Mouse (Mus musculus): ENCODE measurements around the gene Tgoln1. TPM values are rescaled to one million over a fixed set of nuclear protein-coding genes. Genes with fewer than 3 reads are reported as not detected.

Gene Tgoln1
- 31.6 and 47.1 TPM in 2 replicates for polyA plus RNA-seq (2014; fragmentation: Nextera tagmentation; extraction: Ambion mirVana)

DNA sequence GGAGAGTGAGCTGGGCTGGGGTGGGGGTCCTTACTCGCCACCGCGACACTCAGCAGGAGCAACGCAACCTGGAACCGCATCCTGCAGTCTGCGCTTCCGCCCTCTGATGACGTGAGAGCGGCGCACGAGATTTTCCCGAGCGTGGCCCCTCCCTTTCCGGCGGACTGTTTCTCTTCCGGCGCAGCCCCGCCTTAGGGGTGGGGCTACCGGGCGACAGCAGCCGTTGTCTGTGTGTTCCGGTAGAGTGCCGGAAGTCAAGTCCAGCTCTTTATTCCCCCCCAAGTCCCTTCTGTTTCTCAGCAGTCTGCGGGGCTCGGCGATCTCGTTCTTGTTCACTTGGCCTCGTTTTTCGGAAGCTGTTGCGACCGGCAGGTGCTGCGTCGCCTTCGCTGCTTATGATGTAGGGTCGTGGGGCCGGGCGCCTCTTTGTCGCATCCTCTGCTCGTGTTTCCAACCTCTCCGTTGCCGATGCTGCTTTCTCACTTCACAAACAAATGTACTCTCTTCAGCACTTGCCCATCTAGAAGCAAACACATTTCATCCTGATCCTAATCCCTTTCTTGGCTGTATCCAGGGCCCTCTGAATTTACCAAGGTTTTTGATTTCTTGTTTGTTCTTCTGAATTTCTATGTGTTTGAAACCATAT, at the start of gene Tgoln1:
Tgoln1 (minus strand) TSS at position 358 of the 646 bp plus-strand sequence.
- H3K27me3 ChIP-seq (ENCODE audit: control insufficient read depth, insufficient read depth, low read length), result no peaks in the 10 kb centered on the region
- H3K4me3 ChIP-seq (replicated peaks; ENCODE audit: low read depth, low read length), result peak within 1 kb of the TSS; percentile 68
- H3K36me3 ChIP-seq (ENCODE audit: control insufficient read depth, insufficient read depth, low read length), result peaks cover 14% of the 10 kb centered on the region
- DNase-seq (peak; percentile 98), ATAC-seq (ENCODE audit: low FRiP score, low TSS enrichment) (peak; percentile 96)
- WGBS, result 0% methylated on average over 41 of the region's 41 CpGs
- peaks cover 24% of the 10 kb centered on the region for H3K4me1 ChIP-seq (ENCODE audit: control insufficient read depth, insufficient read depth, low read length)
- peak within 1 kb of the TSS; percentile 93 for H3K27ac ChIP-seq (replicated peaks; ENCODE audit: low read depth, low read length)
- H3K9me3 ChIP-seq (ENCODE audit: control insufficient read depth, low read length), result no peaks in the 10 kb centered on the region
- peak within 1 kb of the TSS; percentile 96 for H3K4me2 ChIP-seq (ENCODE audit: low read length)
- peak within 1 kb of the TSS; percentile 80 for H3K9ac ChIP-seq (replicated peaks; ENCODE audit: low read length)

GRCm38 (mm10) chr6:72664290-72664689, 47.5 kb upstream of the Tgoln1 start:
- ATAC-seq (ENCODE audit: low FRiP score, low TSS enrichment) (no peak), DNase-seq (no peak)
- Histone ChIP-seq H3K4me3 (replicated peaks; ENCODE audit: low read depth, low read length) (no peak overlapping the region), H3K9me3 (ENCODE audit: control insufficient read depth, low read length) (no peaks in the 10 kb centered on the region), H3K9ac (replicated peaks; ENCODE audit: low read length) (no peak overlapping the region), H3K36me3 (ENCODE audit: control insufficient read depth, insufficient read depth, low read length) (no peaks in the 10 kb centered on the region), H3K4me2 (ENCODE audit: low read length) (no peak overlapping the region), H3K4me1 (ENCODE audit: control insufficient read depth, insufficient read depth, low read length) (no peaks in the 10 kb centered on the region), H3K27ac (replicated peaks; ENCODE audit: low read depth, low read length) (no peak overlapping the region), H3K27me3 (ENCODE audit: control insufficient read depth, insufficient read depth, low read length) (no peaks in the 10 kb centered on the region)
- 85% methylated on average over 8 of the region's 8 CpGs for WGBS

DNA sequence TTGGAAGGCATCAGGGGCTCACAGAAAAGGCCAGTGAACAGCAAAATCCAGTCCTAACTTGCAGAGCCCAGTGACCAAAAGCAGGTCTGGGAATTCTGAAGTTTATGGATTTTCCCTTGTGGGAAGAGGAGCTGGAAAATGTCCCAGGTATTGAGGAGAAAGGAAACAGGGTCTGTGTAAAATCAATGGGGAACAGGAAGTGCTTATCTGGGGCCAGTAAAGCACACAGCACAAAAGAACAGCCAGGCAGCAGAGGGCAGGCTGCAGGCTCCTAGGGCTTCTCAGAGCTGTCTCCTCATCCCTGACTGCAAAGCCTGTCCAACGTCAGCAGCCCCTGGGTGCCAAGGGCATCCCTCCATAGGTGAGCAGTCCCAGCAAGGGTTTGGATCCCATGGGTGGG, 46.2 kb upstream of the Tgoln1 start:
- Histone ChIP-seq H3K4me2 (ENCODE audit: low read length) (no peak overlapping the region), H3K27me3 (ENCODE audit: control insufficient read depth, insufficient read depth, low read length) (no peaks in the 10 kb centered on the region), H3K27ac (replicated peaks; ENCODE audit: low read depth, low read length) (no peak overlapping the region), H3K4me3 (replicated peaks; ENCODE audit: low read depth, low read length) (no peak overlapping the region), H3K4me1 (ENCODE audit: control insufficient read depth, insufficient read depth, low read length) (no peaks in the 10 kb centered on the region), H3K9ac (replicated peaks; ENCODE audit: low read length) (no peak overlapping the region), H3K9me3 (ENCODE audit: control insufficient read depth, low read length) (no peaks in the 10 kb centered on the region), H3K36me3 (ENCODE audit: control insufficient read depth, insufficient read depth, low read length) (no peaks in the 10 kb centered on the region)
- ATAC-seq (ENCODE audit: low FRiP score, low TSS enrichment) (no peak), DNase-seq (no peak)
- 14% methylated on average over 1 of the region's 1 CpGs for WGBS

GRCm38 (mm10) chr6:72660391-72660720, 43.6 kb upstream of the Tgoln1 start:
- H3K4me2 ChIP-seq (ENCODE audit: low read length), result no peak overlapping the region
- no peaks in the 10 kb centered on the region for H3K36me3 ChIP-seq (ENCODE audit: control insufficient read depth, insufficient read depth, low read length)
- H3K27me3 ChIP-seq (ENCODE audit: control insufficient read depth, insufficient read depth, low read length), result no peaks in the 10 kb centered on the region
- no peaks in the 10 kb centered on the region for H3K4me1 ChIP-seq (ENCODE audit: control insufficient read depth, insufficient read depth, low read length)
- no peak overlapping the region for H3K27ac ChIP-seq (replicated peaks; ENCODE audit: low read depth, low read length)
- H3K9me3 ChIP-seq (ENCODE audit: control insufficient read depth, low read length), result no peaks in the 10 kb centered on the region
- DNase-seq, result no peak
- WGBS, result 91% methylated on average over 6 of the region's 6 CpGs
- H3K9ac ChIP-seq (replicated peaks; ENCODE audit: low read length), result no peak overlapping the region
- H3K4me3 ChIP-seq (replicated peaks; ENCODE audit: low read depth, low read length), result no peak overlapping the region
- no peak for ATAC-seq (ENCODE audit: low FRiP score, low TSS enrichment)

GRCm38 (mm10) chr6:72659717-72660390, 43.1 kb upstream of the Tgoln1 start:
- no peak for ATAC-seq (ENCODE audit: low FRiP score, low TSS enrichment)
- Histone ChIP-seq H3K9ac (replicated peaks; ENCODE audit: low read length) (no peak overlapping the region), H3K4me2 (ENCODE audit: low read length) (no peak overlapping the region), H3K27me3 (ENCODE audit: control insufficient read depth, insufficient read depth, low read length) (no peaks in the 10 kb centered on the region), H3K9me3 (ENCODE audit: control insufficient read depth, low read length) (no peaks in the 10 kb centered on the region), H3K4me1 (ENCODE audit: control insufficient read depth, insufficient read depth, low read length) (no peaks in the 10 kb centered on the region), H3K36me3 (ENCODE audit: control insufficient read depth, insufficient read depth, low read length) (no peaks in the 10 kb centered on the region), H3K27ac (replicated peaks; ENCODE audit: low read depth, low read length) (no peak overlapping the region), H3K4me3 (replicated peaks; ENCODE audit: low read depth, low read length) (no peak overlapping the region)
- no peak for DNase-seq
- WGBS, result 91% methylated on average over 8 of the region's 8 CpGs

DNA sequence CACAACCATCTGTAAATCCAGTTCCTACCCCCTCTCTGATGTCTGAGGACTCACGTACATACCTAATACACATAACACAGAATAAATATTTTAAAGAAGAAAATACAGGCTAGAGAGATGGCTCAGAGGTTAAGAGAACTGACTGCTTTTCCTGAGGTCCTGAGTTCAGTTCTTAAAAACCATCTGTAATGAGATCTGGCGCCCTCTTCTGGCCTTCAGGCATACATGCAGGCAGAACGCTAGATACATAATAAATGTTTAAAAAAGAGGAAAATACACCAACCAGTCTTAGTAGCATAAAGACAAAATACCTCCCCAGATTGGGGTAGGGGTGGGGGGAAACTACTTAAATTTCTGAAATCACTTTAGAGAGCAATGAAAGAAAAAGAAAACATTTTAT, 41.2 kb upstream of the Tgoln1 start:
- ATAC-seq (ENCODE audit: low FRiP score, low TSS enrichment), result no peak
- DNase-seq, result peak; percentile 45
- WGBS, result 61% methylated on average over 3 of the region's 3 CpGs
- H3K9me3 ChIP-seq (ENCODE audit: control insufficient read depth, low read length), result no peaks in the 10 kb centered on the region
- H3K4me3 ChIP-seq (replicated peaks; ENCODE audit: low read depth, low read length), result no peak overlapping the region
- no peak overlapping the region for H3K4me2 ChIP-seq (ENCODE audit: low read length)
- no peaks in the 10 kb centered on the region for H3K4me1 ChIP-seq (ENCODE audit: control insufficient read depth, insufficient read depth, low read length)
- H3K36me3 ChIP-seq (ENCODE audit: control insufficient read depth, insufficient read depth, low read length), result no peaks in the 10 kb centered on the region
- no peaks in the 10 kb centered on the region for H3K27me3 ChIP-seq (ENCODE audit: control insufficient read depth, insufficient read depth, low read length)
- H3K27ac ChIP-seq (replicated peaks; ENCODE audit: low read depth, low read length), result no peak overlapping the region
- no peak overlapping the region for H3K9ac ChIP-seq (replicated peaks; ENCODE audit: low read length)

GRCm38 (mm10) chr6:72656053-72656442, 39.2 kb upstream of the Tgoln1 start:
- H3K4me1 ChIP-seq (ENCODE audit: control insufficient read depth, insufficient read depth, low read length), result no peaks in the 10 kb centered on the region
- DNase-seq, result no peak
- no peak overlapping the region; the same call in 1 of the 2 replicates for H3K27ac ChIP-seq (replicated peaks; ENCODE audit: low read depth, low read length)
- no peak overlapping the region for H3K4me3 ChIP-seq (replicated peaks; ENCODE audit: low read depth, low read length)
- H3K27me3 ChIP-seq (ENCODE audit: control insufficient read depth, insufficient read depth, low read length), result no peaks in the 10 kb centered on the region
- H3K4me2 ChIP-seq (ENCODE audit: low read length), result no peak overlapping the region
- no peak overlapping the region for H3K9ac ChIP-seq (replicated peaks; ENCODE audit: low read length)
- ATAC-seq (ENCODE audit: low FRiP score, low TSS enrichment), result no peak
- no peaks in the 10 kb centered on the region for H3K9me3 ChIP-seq (ENCODE audit: control insufficient read depth, low read length)
- 88% methylated on average over 7 of the region's 7 CpGs for WGBS
- H3K36me3 ChIP-seq (ENCODE audit: control insufficient read depth, insufficient read depth, low read length), result no peaks in the 10 kb centered on the region

DNA sequence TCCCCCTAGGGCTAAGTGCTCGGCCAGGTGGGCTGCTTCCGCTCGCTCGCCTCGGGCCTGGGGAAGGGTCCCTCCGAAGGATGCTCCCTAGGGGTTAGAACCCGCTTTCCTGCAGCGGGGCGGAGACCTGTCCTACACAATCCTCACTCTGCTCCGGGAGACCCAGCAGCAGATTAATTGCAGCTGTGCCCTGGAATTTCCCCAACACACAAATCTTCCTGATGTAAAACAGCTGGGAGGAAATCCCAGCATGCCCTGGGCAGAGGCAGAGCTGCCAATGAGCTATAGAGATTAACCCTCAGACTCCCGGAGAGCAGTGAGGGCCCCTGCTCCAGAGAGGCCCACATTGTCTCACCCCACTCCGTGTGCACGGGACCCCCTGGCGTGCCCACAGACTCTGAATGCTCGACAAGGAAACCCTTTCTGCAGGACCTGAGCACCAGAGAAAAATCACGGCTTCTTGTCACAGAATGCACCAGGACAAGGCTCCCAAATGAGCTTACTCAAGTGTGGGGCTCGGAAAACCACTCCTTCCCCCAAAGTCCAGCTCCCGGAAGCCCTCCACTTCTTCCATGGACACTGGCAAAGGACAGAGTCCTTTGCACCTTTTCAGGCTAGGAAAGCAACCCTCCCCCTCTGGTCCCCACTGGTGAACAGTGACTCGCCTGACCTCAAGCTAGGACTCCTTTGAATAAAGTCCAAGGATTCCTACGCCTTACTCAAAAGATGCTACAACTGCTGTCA, 38.7 kb upstream of the Tgoln1 start:
- peak overlapping the region; percentile 57 for H3K9ac ChIP-seq (replicated peaks; ENCODE audit: low read length)

More for the DNA sequence above, 38.7 kb upstream of the Tgoln1 start:
- H3K9me3 ChIP-seq (ENCODE audit: control insufficient read depth, low read length), result no peaks in the 10 kb centered on the region
- 38% methylated on average over 20 of the region's 20 CpGs for WGBS
- peak; percentile 74 for DNase-seq
- peak overlapping the region; percentile 77 for H3K27ac ChIP-seq (replicated peaks; ENCODE audit: low read depth, low read length)
- H3K36me3 ChIP-seq (ENCODE audit: control insufficient read depth, insufficient read depth, low read length), result no peaks in the 10 kb centered on the region
- H3K27me3 ChIP-seq (ENCODE audit: control insufficient read depth, insufficient read depth, low read length), result no peaks in the 10 kb centered on the region
- no peaks in the 10 kb centered on the region for H3K4me1 ChIP-seq (ENCODE audit: control insufficient read depth, insufficient read depth, low read length)
- peak; percentile 72 for ATAC-seq (ENCODE audit: low FRiP score, low TSS enrichment)
- peak overlapping the region; percentile 57 for H3K4me2 ChIP-seq (ENCODE audit: low read length)
- peak overlapping the region; percentile 39 for H3K4me3 ChIP-seq (replicated peaks; ENCODE audit: low read depth, low read length)
